Mouse (Mus musculus) ovary, postnatal 14 days (tissue): Measurements from ENCODE around the gene Acot11.

Source experiments
- DNase-seq: peaks from one replicate; pipeline ENCODE4 v3.0.0; 2022; ENCODE audit warnings: low spot score

The Acot11 gene

GRCm38 (mm10) chr4:106804910-106805274 is at the start of gene Acot11:
Acot11 (minus strand) TSS chr4:106804998.
- peak; percentile 53 for DNase-seq

- peak; percentile 56 for DNase-seq
These were observed 43.7 kb upstream of the Acot11 start for GRCm38 (mm10) chr4:106848290-106849092.

- DNase-seq: peak; percentile 68
These were observed 42.9 kb upstream of the Acot11 start for GRCm38 (mm10) chr4:106847591-106848289.

GRCm38 (mm10) chr4:106842561-106842960 is 37.8 kb upstream of the Acot11 start:
- DNase-seq: no peak

- no peak for DNase-seq
These were observed 37.1 kb upstream of the Acot11 start for GRCm38 (mm10) chr4:106841856-106842255.

- no peak for DNase-seq
These were observed 36.5 kb upstream of the Acot11 start for GRCm38 (mm10) chr4:106841303-106841702.

GRCm38 (mm10) chr4:106840651-106841145 is 35.9 kb upstream of the Acot11 start:
- no peak for DNase-seq

GRCm38 (mm10) chr4:106839964-106840611 is 35.3 kb upstream of the Acot11 start:
- DNase-seq: peak; percentile 90

- DNase-seq: no peak
These were observed 34.5 kb upstream of the Acot11 start for GRCm38 (mm10) chr4:106839254-106839834.

- peak; percentile 100 for DNase-seq
These were observed 33.9 kb upstream of the Acot11 start for GRCm38 (mm10) chr4:106838548-106839253.

- peak; percentile 58 for DNase-seq
These were observed 33.2 kb upstream of the Acot11 start for GRCm38 (mm10) chr4:106837964-106838363.

- no peak for DNase-seq
These were observed 32.6 kb upstream of the Acot11 start for GRCm38 (mm10) chr4:106837425-106837824.

- DNase-seq: no peak
These were observed 25.8 kb upstream of the Acot11 start for GRCm38 (mm10) chr4:106830545-106831112.

- DNase-seq: peak; percentile 69
These were observed 23.1 kb upstream of the Acot11 start for GRCm38 (mm10) chr4:106827738-106828361.

GRCm38 (mm10) chr4:106825229-106825628 is 20.4 kb upstream of the Acot11 start:
- DNase-seq: no peak

- DNase-seq: no peak
These were observed 14.6 kb upstream of the Acot11 start for GRCm38 (mm10) chr4:106819404-106819803.

- no peak for DNase-seq
These were observed 13.5 kb upstream of the Acot11 start for GRCm38 (mm10) chr4:106818332-106818731.

GRCm38 (mm10) chr4:106817017-106817416 is 12.2 kb upstream of the Acot11 start:
- no peak for DNase-seq

- DNase-seq: no peak
These were observed 10.9 kb upstream of the Acot11 start for GRCm38 (mm10) chr4:106815396-106816324.

- DNase-seq: no peak
These were observed 6.4 kb upstream of the Acot11 start for GRCm38 (mm10) chr4:106811162-106811561.
